Mouse (Mus musculus) cerebellum, adult (tissue): ENCODE results near the gene Naglu.
A peak's percentile ranks its signal among the peaks of the same experiment; 100 is the strongest.

Source experiments
- ATAC-seq: cut with Nextera tagmentation; 2 replicates; pipeline ENCODE4 v1.9.2; 2017; ENCODE audit warnings: mild to moderate bottlenecking, moderate library complexity, mixed read lengths; ENCODE audit not compliant: insufficient number of reproducible peaks, low FRiP score, low TSS enrichment

The Naglu gene

GRCm38 (mm10) chr11:101082208-101083082 lies 12.6 kb downstream of the Naglu start, which contains the start of gene Coasy:
Coasy (plus strand) TSS chr11:101082565.
- ATAC-seq: peak; percentile 69

DNA sequence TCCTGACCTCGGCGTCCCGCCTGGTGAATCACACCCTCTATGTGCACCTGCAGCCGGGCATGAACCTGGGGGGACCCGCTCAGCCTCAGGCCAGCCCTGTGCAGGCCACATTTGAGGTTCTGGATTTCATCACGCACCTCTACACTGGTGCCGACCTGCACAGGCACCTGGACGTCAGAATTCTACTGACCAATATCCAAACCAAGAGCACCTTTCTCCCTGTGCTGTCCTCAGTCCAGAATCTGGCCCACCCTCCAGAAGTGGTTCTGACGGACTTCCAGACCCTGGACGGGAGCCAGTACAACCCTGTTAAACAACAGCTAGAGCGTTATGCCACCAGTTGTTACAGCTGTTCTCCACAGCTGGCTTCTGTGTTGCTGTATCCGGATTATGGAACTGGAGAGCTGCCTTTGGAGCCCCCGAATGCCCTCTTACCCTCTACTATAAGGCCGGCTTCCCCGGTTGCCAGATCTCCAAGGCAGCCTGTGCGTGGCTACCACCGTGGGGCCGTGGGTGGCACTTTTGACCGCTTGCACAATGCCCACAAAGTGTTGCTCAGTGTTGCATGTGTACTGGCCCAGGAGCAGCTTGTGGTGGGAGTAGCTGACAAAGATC lies 13.4 kb downstream of the Naglu start:
- no peak for ATAC-seq

- no peak for ATAC-seq
Measured at GRCm38 (mm10) chr11:101084246-101084645, 14.4 kb downstream of the Naglu start.

DNA sequence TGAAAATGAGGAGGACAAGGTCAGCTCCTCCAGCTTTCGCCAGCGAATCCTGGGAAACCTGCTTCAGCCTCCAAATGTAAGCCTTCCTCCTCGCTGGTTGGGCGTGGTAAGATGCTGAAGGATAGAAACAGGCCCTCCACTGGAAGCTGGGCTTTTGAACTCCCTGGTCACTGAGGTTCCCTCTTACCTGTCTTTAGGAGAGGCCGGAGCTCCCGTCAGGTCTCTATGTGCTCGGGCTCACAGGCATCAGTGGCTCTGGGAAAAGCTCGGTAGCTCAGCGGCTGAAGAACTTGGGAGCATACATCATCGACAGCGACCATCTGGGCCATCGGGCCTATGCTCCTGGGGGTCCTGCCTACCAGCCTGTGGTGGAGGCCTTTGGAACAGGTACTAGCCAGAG lies 15.0 kb downstream of the Naglu start:
- no peak for ATAC-seq

- no peak for ATAC-seq
Measured at GRCm38 (mm10) chr11:101085617-101086322, 16.0 kb downstream of the Naglu start.

DNA sequence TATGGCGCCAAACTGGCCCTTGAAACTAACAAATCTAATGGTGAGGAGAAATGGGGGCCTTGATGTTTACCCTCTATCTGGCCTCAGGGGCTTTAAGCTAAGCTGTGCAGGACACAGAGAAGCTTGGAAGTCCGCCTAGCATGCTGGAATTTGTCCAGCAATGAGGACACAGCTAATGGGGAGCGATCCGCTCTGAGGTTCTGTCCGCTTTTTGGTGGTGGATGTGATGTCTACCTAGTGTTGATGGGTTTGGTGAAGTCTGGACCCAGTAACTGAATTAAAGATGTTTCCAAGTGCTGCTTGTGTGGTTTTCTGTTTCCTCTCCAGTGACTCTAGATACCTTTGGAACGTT lies 16.5 kb downstream of the Naglu start:
- ATAC-seq: no peak

DNA sequence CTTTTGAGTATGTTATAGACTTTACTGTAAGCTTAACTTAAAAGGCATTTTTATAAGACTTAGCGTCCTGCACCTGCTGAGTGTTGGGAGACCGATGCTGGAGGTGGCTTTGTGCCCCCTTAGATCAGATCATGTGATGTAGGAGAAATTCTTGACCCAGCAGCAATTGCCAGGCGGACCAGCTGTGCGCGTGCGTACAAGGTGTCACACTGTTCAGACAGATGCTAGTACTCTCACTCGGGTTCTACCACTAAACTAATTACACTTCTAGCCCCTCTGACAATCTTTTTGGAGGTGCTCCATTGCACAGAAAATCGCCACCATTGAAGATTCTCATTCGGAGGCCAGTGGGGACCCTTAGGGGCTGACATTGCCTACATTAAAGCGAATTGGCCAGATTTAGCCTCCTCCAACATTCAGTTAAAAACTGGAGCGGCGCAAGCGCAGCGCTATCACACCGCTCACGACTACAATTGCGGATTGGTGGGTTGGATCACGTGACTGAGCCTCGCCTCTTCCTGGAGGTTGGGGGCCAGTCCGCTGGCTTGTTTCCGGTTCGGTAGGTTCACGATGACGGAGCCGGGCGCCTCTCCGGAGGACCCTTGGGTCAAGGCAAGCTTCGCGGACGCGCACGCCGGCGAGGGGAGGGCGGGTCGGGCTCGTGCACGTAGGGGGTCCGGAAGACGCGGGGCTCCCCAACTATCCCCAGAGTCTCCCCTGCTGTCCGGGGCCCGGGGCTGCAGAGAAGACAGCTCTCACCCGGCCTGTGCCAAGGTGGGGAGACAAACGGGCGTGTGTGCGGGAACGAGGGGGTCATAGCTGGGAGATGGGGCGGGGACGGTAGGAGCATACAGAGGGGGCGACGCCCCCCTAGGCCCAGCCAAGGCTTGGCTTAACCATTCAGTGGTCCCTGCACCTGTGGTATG lies 17.2 kb downstream of the Naglu start, which contains the start of gene Mlx:
TSS of gene Mlx (plus strand) at position 522 of the 926 bp plus-strand sequence.
- ATAC-seq: peak; percentile 37; the same call in 1 of the 2 replicates

DNA sequence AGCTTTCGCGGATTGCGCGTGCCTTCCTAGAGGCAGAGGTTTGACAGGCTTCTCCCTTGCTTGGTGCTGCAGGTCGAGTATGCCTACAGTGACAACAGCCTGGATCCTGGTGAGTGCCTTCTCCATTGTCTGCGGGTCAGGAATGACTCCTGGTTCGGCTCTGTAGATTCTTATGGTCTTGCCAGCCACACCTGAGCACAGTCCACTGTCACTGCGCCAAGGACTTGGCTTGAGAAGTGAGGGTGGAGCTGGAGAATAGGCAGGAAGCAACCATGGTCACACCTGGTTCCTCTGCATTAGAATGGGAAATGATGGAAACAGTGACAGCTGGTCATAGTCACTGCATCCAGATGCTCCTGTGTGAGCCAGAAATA lies 17.9 kb downstream of the Naglu start:
- ATAC-seq: no peak

- ATAC-seq: no peak
Measured at GRCm38 (mm10) chr11:101089931-101090330, 20.1 kb downstream of the Naglu start.

DNA sequence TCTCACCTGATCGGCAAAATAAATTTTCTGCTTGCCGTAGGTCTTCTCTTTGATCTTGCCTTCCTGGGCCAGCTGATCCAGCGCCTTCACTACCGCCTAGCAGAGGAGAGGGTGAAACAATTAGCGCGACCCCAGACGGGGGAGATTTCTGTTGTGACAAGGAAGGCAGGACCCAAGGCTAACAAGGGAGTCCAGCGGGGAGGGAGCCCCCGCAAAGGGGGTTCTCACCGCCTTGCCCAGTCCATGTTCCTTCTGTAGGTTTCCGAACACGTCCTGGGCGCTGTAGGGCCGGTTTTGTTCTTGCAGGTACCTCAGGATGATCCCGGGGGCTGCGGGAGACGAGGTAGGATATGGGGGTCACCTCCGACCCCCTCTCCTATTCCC lies 25.1 kb downstream of the Naglu start:
- ATAC-seq: no peak

GRCm38 (mm10) chr11:101095314-101096024 lies 25.7 kb downstream of the Naglu start, which contains the start of gene Psmc3ip:
Psmc3ip (minus strand) TSS chr11:101095436.
- ATAC-seq: peak; percentile 97

GRCm38 (mm10) chr11:101098231-101098630 lies 28.4 kb downstream of the Naglu start:
- no peak for ATAC-seq

DNA sequence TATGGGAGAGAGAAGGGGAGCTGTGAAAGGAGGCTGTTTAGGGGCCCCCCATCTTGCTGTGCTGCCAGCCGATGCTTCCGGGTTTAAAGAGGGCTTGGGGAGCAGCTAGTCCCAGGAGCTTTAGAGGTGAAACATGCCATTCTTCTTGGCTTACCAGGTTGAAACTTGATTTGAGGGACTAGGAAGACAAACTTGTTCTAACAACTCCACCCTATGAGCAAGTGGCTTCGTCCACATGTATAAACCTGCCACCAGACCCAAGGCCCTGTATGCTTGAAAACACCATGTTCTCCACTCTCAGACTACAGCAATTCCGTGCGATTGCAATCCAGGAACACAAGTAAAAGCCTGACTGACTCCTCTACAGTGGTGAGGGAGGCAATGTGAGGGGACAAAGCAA lies 33.2 kb downstream of the Naglu start:
- ATAC-seq: no peak

- no peak for ATAC-seq
Measured at GRCm38 (mm10) chr11:101109351-101109750, 39.5 kb downstream of the Naglu start.

DNA sequence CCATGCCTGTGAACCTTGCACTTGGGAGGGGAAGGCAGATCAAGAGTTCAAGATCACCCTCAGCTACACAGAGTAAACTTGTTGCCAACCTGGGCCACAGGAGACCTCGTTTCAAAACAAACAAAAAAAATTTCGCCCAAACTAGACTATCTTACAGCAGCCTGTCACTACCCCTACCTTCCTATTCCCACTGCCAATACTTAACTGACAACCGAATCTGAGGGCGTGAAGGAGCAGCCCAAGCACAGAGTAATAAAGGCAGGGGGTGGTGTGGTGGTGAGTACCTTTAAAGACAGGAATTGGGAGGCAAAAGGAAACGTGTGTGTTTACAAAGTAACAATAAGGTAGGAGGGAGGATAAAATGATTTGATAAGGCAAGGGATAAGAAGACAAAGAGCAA lies 40.9 kb downstream of the Naglu start:
- no peak for ATAC-seq

GRCm38 (mm10) chr11:101111178-101111577 lies 41.4 kb downstream of the Naglu start:
- no peak for ATAC-seq

GRCm38 (mm10) chr11:101112186-101112585 lies 42.4 kb downstream of the Naglu start:
- ATAC-seq: no peak

- no peak for ATAC-seq
Measured at GRCm38 (mm10) chr11:101115564-101115963, 45.8 kb downstream of the Naglu start.

DNA sequence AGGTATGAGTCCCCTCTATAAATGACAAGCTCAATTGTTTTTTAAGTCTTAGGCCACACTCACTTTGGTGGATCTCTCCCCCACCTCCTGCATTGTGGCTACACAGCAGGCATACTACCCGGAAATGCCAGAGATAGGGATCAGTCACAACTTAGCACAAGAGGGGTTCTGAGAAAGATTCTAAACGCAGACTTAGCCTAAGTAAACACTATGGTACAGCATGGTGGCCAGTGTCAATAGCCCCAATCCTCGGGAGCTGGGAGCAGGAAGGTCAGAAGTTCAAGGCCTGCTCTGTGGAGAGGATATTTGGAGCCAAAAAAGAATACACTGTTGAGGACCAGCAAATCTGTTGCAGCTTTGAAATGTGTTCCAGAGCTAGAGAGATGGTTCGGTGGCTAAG lies 48.3 kb downstream of the Naglu start:
- no peak for ATAC-seq
